Mouse (Mus musculus): ENCODE data around the gene Egln2.
A peak's percentile ranks its signal among the peaks of the same experiment; 100 is the strongest.

Egln2 gene

GRCm38 (mm10) chr7:27166614-27167474 lies at the start of gene Egln2:
TSS of gene Egln2 (minus strand) at chr7:27166802.
- DNase-seq (ENCODE audit: low spot score), result peak; percentile 97

DNA sequence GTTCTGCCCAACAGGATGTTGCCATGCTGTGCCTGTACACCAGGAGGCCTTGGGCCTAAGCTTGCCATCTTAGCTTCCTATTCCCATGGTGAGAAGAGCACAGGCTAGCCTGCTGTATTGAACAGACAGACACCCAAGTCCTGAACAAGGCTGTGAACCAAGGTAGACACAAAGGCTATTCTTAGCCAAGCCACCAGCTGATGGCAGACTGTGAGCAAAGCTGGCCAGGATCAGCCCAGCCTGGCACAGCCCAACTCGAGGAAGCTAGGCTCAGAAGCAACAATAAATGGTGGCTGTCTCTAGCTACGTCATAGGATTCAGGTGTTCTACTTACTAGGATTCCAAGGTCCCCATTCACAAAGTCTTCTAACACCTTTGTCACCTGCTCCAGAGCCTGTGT lies 46.0 kb upstream of the Egln2 start:
- DNase-seq (ENCODE audit: low spot score), result no peak

GRCm38 (mm10) chr7:27203730-27204449 lies 37.3 kb upstream of the Egln2 start:
- no peak for DNase-seq (ENCODE audit: low spot score)

- DNase-seq (ENCODE audit: low spot score), result no peak
Observed at GRCm38 (mm10) chr7:27198779-27199178, 32.2 kb upstream of the Egln2 start.

DNA sequence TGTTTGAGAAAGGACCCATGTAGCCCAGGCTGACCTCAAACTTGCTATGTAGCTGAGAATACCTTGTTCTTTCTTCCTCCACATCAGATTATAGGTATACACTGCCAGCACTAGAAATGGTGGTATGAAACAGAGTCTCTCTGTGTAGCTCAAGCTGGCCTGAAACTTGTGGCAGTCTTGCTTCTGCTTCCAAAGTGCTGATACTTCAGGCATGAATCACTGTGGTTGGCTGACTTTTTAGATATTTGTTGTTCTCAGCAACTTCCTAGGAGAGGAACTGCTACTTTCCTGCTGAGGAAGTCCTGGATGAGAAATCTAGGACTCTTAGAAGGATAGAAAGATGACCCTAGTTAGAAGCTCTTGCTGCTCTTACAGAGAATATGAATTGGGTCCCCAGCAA lies 31.8 kb upstream of the Egln2 start:
- no peak for DNase-seq (ENCODE audit: low spot score)

DNA sequence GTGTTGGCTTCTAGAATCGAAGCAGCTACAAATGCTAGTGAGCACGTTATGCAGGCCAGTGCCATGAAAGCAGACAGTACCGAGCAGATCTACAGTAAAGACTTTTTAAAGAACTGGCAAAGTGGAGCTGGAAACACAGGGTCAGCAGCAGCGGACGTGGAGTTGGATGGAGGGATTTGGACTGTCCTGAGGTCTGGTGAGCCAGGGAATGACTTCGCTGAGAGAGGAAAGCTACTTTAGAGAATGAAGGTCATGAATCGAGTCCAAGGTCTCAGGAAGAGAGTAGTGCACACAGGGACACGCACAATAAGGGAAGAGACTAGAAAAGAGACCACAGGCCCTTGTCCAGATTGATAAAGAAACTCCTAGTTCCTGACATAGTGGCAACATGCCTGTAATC lies 31.0 kb upstream of the Egln2 start:
- no peak for DNase-seq (ENCODE audit: low spot score)

- no peak for DNase-seq (ENCODE audit: low spot score)
Observed at GRCm38 (mm10) chr7:27197136-27197535, 30.5 kb upstream of the Egln2 start.

DNA sequence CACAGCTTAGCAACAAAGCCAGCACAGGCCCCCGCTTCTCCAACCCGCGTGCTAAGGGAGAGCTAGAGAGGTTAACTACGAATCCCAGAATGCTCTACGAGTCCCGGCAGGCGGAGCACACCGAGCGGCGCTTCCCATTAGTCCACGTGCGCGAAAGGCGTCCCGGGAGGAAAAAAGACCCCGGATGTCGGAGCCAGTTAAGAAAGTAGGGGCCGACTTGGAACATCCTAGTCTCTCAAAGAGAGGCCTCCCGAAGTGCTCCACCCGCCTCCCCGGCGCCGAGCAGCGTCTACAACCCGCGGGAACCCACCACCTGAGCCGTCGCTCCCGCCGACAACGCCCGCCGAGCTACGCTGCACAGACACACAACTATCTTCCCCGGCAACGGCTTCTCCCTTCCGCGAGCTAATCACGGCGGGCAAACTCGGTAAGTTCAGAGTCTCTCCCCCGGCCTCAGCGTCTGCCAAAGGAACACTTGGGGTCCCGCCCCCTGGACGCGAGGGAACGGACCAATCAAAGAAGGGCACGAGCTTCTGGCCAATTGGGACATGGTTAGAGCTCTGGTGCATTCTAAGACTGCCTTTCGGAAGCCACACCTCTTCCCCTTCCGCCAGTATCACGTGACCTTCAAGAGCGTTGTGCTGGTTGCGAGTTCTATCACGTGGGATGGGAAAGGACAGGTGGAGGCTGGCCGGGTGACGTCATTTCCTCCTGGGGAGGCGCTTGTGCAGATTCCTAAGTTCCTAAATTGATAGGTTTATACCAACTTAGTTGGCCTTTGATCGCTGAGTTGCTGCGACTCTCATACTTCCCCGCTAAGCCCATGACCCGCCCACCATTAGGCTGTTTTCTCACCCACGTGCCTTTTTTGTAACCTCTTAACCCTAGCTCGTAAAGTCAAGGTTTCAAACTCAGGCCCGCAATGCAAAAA lies 29.3 kb upstream of the Egln2 start, which contains the start of the genes BC024978 and Snrpa:
Gene BC024978, plus strand, starts transcription at position 101 of the 931 bp plus-strand sequence.
Gene Snrpa, minus strand, starts transcription at position 591 of the 931 bp plus-strand sequence.
- peak; percentile 99 for DNase-seq (ENCODE audit: low spot score)

DNA sequence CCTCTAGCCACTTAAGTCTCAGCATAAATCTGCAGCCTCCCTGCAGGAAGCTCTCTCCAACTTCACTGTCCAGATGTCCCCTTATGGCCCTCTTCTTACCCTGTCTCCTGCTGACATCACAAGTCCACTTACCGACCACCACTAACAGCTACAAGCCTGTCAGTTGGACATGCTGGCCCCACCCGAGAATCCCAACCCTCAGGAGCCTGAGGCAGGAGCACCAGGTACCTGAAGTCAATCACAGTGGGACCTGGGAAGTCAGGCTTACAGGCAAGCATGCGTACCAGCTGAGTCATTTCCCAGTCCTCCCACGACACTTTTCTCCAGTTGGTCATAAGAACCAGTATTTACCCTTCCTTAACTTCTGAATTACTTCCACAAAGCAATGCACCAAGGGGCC lies 27.1 kb upstream of the Egln2 start:
- DNase-seq (ENCODE audit: low spot score), result no peak

DNA sequence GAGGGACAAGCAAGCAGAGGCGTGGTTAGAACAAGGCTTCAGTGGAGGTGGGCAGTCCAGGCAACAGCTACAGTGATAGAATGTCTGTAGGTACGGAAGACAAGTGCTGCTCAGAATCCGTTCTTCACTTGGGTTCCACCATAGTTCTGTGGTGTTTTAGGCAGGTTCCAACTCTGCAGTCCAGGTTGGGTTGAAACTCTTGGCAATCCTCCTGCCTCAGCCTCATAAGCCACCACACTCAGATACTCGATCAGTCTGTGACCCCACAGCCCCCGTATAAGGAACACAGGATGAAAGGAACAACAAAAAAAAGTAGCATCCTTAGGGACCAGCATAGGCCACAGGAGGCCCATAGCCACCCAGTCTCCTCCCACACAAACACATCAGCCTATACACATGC lies 25.8 kb upstream of the Egln2 start:
- no peak for DNase-seq (ENCODE audit: low spot score)

- DNase-seq (ENCODE audit: low spot score), result no peak
Observed at GRCm38 (mm10) chr7:27189271-27189931, 22.8 kb upstream of the Egln2 start.

- no peak for DNase-seq (ENCODE audit: low spot score)
Observed at GRCm38 (mm10) chr7:27185986-27186385, 19.4 kb upstream of the Egln2 start.

DNA sequence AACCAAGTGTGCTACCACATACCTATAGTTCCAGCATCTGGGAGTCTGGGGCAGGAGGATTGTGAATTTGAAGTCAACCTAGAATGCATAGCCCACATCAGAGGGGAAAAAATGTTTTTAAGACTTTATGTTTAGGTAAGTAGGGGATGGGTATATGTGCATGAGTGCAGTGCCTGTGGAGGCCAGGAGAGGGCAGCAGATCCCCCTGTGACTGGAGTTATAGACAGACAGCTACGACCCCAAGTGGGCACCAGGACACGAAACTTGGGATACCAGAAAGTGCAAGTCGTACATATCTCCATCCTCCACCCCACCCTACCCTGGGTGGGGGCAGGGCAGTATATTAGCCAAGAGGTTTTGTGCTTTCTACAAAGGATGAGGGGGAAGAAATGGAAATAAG lies 18.4 kb upstream of the Egln2 start:
- peak; percentile 62 for DNase-seq (ENCODE audit: low spot score)

DNA sequence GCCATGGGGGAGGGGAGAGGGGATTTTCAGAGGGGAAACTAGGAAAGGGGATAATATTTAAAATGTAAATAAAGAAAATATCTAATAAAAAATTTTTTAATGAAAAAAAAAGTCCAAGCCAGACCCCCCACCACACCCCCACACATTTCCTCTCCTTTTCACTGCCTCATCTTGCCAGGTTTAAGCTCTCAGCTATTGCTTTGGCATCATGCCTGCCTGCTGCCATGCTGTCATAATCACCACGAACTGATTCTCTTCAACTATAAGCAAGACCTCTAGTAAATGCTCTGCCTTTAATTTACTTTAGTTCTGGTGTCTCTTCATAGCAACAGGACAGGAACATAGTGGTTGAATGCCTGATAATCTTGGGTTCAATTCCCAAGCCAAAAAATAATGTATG lies 15.9 kb upstream of the Egln2 start:
- DNase-seq (ENCODE audit: low spot score), result no peak

DNA sequence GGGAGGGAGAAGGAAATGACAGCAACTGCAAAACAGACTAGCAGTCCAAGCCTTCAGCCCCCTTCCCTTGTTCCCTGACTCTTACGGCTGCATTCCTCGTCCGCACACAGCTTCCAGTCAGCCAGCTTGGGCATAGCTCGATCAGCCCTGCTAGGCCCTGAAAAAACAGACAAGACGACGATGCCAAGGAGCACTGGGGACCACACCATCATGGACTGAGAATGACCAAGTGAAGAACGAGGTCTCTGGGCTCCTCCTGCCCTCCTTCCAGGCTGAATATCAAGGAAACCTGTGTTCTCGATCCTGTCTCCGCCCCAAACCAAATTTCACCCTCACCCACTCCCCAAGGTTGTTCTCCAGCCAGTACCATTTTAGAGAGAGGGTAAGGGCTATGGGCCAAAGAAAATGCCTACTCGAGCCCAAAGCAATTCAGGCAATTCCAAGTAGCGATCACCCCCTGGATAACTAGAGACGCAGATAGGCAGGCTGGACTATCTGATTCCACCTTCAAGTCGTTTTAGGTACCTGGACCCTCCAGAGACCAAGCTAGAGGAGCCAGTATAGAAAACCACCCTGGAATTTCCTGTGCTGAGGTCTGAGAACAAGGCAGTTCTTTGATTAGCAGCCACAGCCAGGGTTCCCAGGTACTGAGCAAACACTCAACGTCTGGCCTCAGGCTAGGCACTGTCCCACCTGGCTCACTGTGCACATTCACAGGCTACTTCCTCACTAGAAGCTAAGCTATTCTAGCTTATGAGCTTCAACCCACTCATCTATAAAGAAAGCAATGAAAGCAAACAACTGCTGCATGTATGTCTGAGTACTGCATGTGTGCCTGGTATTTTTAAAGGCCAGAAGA lies 14.5 kb upstream of the Egln2 start, which contains the start of the genes Gm21983 and Mia:
Gene Gm21983, minus strand, starts transcription at position 250 of the 859 bp plus-strand sequence.
Gene Mia, minus strand, starts transcription at position 321 of the 859 bp plus-strand sequence.
- DNase-seq (ENCODE audit: low spot score), result no peak

- no peak for DNase-seq (ENCODE audit: low spot score)
Observed at GRCm38 (mm10) chr7:27180036-27180435, 13.4 kb upstream of the Egln2 start.

GRCm38 (mm10) chr7:27179217-27179918 lies 12.8 kb upstream of the Egln2 start:
- DNase-seq (ENCODE audit: low spot score), result no peak

- peak; percentile 99 for DNase-seq (ENCODE audit: low spot score)
Observed at GRCm38 (mm10) chr7:27178324-27179216, 12.0 kb upstream of the Egln2 start, which contains the start of gene Rab4b. TSS of gene Rab4b (minus strand) at chr7:27178896.

DNA sequence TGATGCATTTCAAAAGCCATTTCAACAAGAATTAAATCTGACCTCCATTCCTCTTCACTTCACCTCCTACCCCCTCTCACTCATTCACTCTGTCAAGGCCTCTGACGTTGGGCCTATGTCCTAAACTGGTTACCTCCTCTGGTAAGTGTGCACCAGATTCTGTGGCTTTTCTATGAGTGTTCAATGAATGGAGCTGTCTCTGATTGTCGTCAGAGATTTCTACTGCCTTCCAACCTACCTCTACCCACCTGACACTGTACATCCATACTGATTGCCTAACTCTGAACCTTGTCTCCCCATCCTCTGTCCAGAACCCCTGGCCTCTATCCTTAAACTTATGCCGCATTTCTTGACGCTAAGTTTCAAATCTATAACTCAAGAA lies 11.3 kb upstream of the Egln2 start:
- DNase-seq (ENCODE audit: low spot score), result no peak
